Mouse (Mus musculus) liver, postnatal 0 days (tissue): ENCODE measurements at regions not wholly inside any gene's neighbourhood (a gene's known extent, or its start where the extent isn't known, plus 50 kb on each side); places are given as distances from the start of the nearest gene placed in this dataset.
"Not testable (repeated sequence)": the region's sequence is repeated elsewhere in the genome, so short reads cannot be mapped to it uniquely, and the experiment has no call there.

Experiments
- ATAC-seq: fragments of 200-750 bp; cut with Nextera tagmentation; 2 replicates; pipeline ENCODE4 v1.8.0; 2017; ENCODE audit warnings: mild to moderate bottlenecking, moderate library complexity
- DNase-seq: peaks from one replicate; pipeline ENCODE4 v3.0.0-alpha.2; 2016
- H3K27ac ChIP-seq: fragments of 300-500 bp; sonication (generic); 2 replicates; pipeline ENCODE4 v1.5.1; 2014; ENCODE audit warnings: antibody characterized with exemption, moderate library complexity, mild to moderate bottlenecking, low read depth
- H3K27me3 ChIP-seq: fragments of 300-500 bp; sonication (generic); 2 replicates; pipeline ENCODE4 v1.6.1; 2014; ENCODE audit warnings: low read length, control low read depth, mixed read lengths; ENCODE audit not compliant: insufficient read depth
- H3K36me3 ChIP-seq: fragments of 300-500 bp; sonication (generic); replicated peaks from 2 replicates; pipeline ENCODE4 v1.6.1; 2014; ENCODE audit warnings: mild to moderate bottlenecking, control low read depth, low read length, moderate library complexity, mixed read lengths; ENCODE audit not compliant: insufficient read depth
- H3K4me1 ChIP-seq: fragments of 300-500 bp; sonication (generic); 2 replicates; pipeline ENCODE4 v1.6.1; 2014; ENCODE audit warnings: antibody characterized with exemption, mild to moderate bottlenecking, control low read depth; ENCODE audit not compliant: insufficient read depth
- H3K4me2 ChIP-seq: fragments of 300-500 bp; sonication (generic); 2 replicates; pipeline ENCODE4 v1.6.1; 2014; ENCODE audit warnings: low read depth, mild to moderate bottlenecking, low read length, moderate library complexity, mixed read lengths
- H3K4me3 ChIP-seq: fragments of 300-500 bp; sonication (generic); 2 replicates; pipeline ENCODE4 v1.5.1; 2014; ENCODE audit warnings: low read depth, low read length
- H3K9ac ChIP-seq: fragments of 300-500 bp; sonication (generic); replicated peaks from 2 replicates; pipeline ENCODE4 v1.6.1; 2014; ENCODE audit warnings: mild to moderate bottlenecking, moderate library complexity
- H3K9me3 ChIP-seq: fragments of 300-500 bp; sonication (generic); 2 replicates; pipeline ENCODE4 v1.6.1; 2016; ENCODE audit warnings: mild to moderate bottlenecking, control low read depth, low read length, mixed read lengths
- CTCF ChIP-seq: sonication (generic); IDR thresholded peaks from 2 replicates; pipeline ENCODE4 v1.5.1; 2016; ENCODE audit warnings: antibody characterized with exemption, low read depth
- EP300 ChIP-seq: IDR thresholded peaks from 2 replicates; pipeline ENCODE4 v1.6.1; 2016; ENCODE audit warnings: antibody characterized with exemption, low read depth, mild to moderate bottlenecking
- WGBS: fragments of 180-500 bp; shearing (Covaris S2); extraction: QIAGEN DNeasy Blood & Tissue Kit; methylation state at CpG from one replicate; pipeline ENCODE4 v1.1.7; 2014; ENCODE audit not compliant: insufficient replicate concordance; 5-methylcytosine and 5-hydroxymethylcytosine counted together

DNA sequence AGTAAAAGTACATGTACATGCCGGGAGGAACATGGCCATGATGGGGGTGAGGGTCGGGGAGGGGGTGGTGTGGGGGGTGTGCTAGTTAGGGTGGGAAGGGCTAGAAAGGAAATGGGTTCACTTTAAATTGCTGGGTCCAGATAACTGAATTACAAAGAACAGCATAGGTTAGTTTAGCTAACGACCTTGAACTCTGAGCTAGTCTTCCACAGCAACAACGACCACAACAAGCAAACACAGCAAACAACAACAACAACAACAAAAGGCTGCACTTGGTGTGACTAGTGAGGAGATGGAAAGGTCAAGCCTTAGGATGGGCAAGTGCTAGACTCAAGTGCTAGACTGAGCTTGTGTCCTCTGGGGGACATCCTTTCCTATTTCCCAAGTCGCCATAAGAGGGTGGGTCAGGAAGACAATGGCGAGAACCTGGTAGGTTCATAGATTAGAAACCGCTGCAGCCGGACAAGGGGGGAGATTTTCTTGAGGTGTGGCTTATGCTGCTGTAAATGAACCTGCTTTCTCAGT is 117.9 kb downstream of the Enc1 start:
- ATAC-seq: no peak
- Histone ChIP-seq H3K36me3 (no peaks in the 10 kb centered on the region), H3K4me1 (no peaks in the 10 kb centered on the region), H3K27ac (no peak overlapping the region), H3K27me3 (no peaks in the 10 kb centered on the region), H3K9ac (no peak overlapping the region), H3K4me2 (no peak overlapping the region), H3K4me3 (no peak overlapping the region), H3K9me3 (no peaks in the 10 kb centered on the region)
- TF ChIP-seq CTCF (no peak), EP300 (no peak)
- WGBS: 79% methylated on average over 8 of the region's 8 CpGs
- DNase-seq: no peak

DNA sequence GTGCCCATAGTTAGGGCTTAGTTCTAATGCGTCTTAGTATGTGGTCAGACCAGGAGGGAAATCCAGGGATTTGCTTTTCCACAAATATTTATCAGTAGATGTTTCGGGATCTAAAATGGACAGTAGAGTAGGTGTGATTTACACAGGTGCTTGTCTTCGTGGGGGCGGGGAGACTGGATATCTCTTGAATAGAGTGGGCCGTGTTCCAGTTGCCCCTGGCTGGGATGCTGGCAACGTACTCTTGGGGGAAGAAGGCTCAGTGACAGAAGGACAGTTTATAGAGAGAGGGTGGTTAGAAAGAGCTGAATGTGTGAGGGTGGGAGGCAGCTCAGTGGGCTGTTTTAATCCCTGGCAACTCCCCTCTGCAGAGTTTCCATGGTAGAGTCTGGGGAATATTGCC is 117.4 kb downstream of the Enc1 start:
- Histone ChIP-seq H3K4me1 (no peaks in the 10 kb centered on the region), H3K4me3 (no peak overlapping the region), H3K27me3 (no peaks in the 10 kb centered on the region), H3K9ac (no peak overlapping the region), H3K4me2 (no peak overlapping the region), H3K27ac (no peak overlapping the region), H3K36me3 (no peaks in the 10 kb centered on the region), H3K9me3 (no peaks in the 10 kb centered on the region)
- DNase-seq: no peak
- no peak for ATAC-seq
- no peak for TF ChIP-seq EP300
- TF ChIP-seq CTCF: no peak
- WGBS: 82% methylated on average over 6 of the region's 6 CpGs

DNA sequence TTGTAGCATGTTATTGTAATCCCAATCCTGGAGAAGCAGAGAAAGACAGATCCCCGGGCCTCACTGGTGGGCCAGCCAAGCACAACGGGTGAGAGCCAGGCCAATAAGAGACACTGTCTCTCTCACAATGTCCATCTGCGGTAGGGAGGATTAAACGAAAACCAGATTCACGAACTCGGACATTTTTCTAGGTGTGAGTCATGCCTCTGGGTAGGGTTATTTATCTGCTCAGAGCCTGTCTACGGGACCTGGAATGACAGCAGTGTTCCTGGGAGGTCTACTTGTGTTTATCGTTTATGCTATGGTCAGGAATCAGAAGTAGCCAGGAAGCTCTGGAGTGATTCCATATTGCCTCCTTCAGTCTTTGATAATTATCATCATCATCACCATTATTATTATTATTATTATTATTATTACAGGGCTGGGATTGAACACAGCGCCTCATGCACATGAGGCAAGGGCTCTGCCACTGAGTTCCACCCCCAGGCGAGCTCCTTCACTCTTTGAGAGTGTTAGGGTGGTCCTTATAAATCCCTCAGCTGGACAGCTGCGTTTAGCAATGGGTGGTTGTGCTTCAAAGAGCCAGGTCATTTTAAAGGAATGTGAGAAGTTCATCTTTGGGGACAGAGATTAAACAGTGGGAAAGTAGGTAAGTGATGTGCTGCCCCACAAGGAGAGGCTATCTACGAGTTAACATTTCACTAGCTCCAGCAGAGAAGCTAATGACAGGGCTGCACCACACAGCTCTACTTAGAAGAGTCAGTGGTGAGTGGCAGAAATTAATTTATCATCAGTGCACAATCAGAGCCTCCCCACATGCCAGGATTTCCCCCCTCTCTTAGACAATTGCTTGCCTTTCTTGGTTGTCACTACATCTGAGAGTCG is 116.3 kb downstream of the Enc1 start:
- 69% methylated on average over 13 of the region's 13 CpGs for WGBS
- TF ChIP-seq CTCF (no peak), EP300 (no peak)
- Histone ChIP-seq H3K27ac (no peak overlapping the region), H3K9ac (no peak overlapping the region), H3K9me3 (no peaks in the 10 kb centered on the region), H3K4me3 (no peak overlapping the region), H3K27me3 (no peaks in the 10 kb centered on the region), H3K4me1 (no peaks in the 10 kb centered on the region), H3K4me2 (no peak overlapping the region), H3K36me3 (no peaks in the 10 kb centered on the region)
- ATAC-seq: no peak
- no peak for DNase-seq

GRCm38 (mm10) chr13:97355411-97355810 is 114.5 kb downstream of the Enc1 start:
- not testable (repeated sequence) for H3K4me3 ChIP-seq, H3K9ac ChIP-seq, H3K27ac ChIP-seq, H3K27me3 ChIP-seq, H3K36me3 ChIP-seq, H3K9me3 ChIP-seq, H3K4me1 ChIP-seq, H3K4me2 ChIP-seq, DNase-seq, ATAC-seq
- 86% methylated on average over 6 of the region's 6 CpGs for WGBS

- Histone ChIP-seq H3K4me2 (no peak overlapping the region), H3K36me3 (no peaks in the 10 kb centered on the region), H3K9me3 (no peaks in the 10 kb centered on the region), H3K27me3 (no peaks in the 10 kb centered on the region), H3K9ac (no peak overlapping the region), H3K4me1 (no peaks in the 10 kb centered on the region), H3K4me3 (no peak overlapping the region), H3K27ac (no peak overlapping the region)
- no peak for DNase-seq
- 74% methylated on average over 7 of the region's 7 CpGs for WGBS
- TF ChIP-seq CTCF: no peak
- TF ChIP-seq EP300: no peak
- ATAC-seq: no peak
Measured at GRCm38 (mm10) chr13:97347696-97348095, 106.8 kb downstream of the Enc1 start.

GRCm38 (mm10) chr13:97341218-97341889 is 100.4 kb downstream of the Enc1 start:
- Histone ChIP-seq H3K27ac (peak overlapping the region; percentile 30), H3K9me3 (no peaks in the 10 kb centered on the region), H3K4me3 (no peak overlapping the region), H3K4me2 (no peak overlapping the region), H3K36me3 (no peaks in the 10 kb centered on the region), H3K4me1 (peaks cover 4% of the 10 kb centered on the region; the same call in 1 of the 2 replicates), H3K27me3 (no peaks in the 10 kb centered on the region), H3K9ac (no peak overlapping the region)
- TF ChIP-seq EP300 (no peak), CTCF (no peak)
- DNase-seq: no peak
- ATAC-seq: peak; percentile 33; the same call in 1 of the 2 replicates
- 57% methylated on average over 7 of the region's 7 CpGs for WGBS
